Mouse (Mus musculus): Measurements from ENCODE around the gene Nacad.

Nacad gene

DNA sequence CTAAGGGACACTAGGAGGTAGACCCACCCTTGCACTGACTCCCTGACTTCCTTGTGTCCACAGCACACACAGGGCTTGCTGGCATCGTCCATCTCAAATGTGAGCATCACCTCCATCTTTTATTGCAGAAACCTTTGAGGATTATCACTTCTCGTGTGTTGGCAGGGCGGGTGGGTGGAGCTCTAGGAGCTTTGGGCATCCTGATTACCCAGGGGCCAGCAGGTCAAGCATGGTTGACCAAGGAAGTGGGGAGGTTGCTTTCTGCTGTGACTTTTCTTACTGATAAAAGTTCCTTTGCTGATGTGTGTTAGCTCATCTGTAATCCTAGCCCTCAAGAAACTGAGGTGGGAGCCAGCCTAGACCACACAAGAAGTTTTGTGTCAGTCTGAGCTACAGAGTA is 29.7 kb downstream of the Nacad start:
- DNase-seq, result no peak

DNA sequence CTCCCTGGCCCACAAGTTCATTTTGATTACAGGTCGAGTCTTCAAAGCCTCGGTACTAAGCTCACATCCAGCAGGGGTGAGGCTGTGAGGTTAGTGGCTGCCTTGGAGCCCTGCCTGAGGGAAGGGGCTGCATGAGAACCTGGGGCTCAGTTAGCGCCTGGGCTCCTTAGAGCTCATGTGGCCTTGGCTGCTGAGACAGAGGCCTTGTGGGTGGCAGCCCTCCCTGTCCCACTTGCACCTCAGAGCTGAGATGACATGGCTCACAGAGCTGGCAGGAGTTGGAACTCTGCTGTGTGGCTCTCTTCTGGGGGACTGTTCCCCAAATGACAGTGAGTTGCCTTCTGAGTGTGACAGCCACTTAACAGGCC is 36.5 kb downstream of the Nacad start:
- no peak for DNase-seq

DNA sequence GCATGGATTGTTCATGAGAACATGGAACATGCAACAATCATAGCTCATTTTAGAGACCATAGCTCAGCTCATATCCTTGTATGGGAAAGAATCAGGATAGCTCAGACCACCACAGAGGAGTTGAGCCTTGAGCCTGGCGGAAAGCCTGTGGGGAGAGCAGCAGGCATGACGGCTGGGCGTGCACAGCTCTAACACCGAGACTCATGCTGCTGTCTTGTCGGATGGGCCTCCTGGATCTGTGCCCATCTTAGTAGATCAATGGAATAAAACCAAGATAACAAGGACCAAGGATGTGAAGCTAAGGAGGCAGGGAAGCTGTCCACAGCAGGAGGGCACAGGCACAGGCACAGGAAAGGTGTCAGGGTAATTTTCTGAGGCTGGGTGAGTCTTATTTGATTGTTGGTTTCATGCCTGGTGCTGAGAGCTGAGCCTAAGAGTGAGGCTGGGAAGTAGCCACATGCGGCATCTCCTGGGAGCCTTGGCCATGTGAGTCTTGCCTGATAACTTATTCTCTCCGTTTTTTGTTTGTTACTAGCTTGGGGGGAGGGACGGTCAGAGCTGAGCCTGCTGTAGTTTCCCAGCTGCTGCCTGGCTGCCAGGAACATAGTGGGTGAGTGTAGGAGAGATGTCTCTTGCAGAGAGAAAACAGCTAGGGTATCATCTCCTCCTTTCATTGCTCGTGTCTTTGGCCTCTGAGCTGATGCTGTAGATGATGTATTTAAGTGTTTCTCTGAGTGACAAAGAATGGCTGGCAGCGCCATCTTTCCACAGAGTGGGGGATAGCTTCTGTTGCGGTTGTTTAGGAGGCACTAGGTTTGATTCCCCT is 37.1 kb downstream of the Nacad start:
- peak; percentile 12 for DNase-seq

DNA sequence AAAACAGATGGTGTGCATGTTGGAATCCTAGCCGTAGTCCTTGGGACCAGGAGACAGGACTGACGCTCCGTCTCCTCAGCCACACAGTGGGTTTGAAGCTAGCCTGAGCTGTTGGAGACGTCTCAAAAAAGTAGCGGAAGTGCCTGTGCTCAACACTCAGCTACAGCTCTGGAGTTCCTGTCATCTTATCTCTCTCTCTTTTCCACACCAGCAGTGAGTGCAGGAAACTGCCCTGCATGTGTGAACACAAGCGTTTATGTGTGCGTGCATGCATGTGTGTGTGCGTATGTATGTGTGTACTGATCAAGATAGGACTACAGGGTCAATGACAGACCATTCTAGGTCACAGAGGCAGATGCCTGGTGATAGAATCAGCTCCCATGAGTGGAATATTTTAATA is 37.9 kb downstream of the Nacad start:
- no peak for DNase-seq

DNA sequence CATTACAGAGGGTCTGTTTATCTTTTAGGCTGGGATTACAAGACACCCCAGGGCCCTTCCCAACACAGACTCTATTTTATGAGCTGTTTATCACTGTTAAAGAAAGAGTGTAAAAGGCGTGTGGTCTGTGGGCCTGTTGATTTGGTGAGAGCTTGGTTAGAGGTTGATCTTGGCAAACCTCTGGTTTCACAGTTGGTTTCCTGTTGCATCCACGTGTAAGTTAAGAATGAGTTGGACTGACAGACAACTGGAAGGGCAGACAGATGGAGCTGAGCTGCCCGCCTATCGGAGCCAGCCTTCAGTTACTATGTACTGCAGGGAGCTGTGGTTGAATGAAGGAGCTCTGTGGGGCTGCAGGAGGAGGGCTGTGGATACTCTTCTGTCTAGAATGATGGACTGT is 39.4 kb downstream of the Nacad start:
- DNase-seq, result no peak

DNA sequence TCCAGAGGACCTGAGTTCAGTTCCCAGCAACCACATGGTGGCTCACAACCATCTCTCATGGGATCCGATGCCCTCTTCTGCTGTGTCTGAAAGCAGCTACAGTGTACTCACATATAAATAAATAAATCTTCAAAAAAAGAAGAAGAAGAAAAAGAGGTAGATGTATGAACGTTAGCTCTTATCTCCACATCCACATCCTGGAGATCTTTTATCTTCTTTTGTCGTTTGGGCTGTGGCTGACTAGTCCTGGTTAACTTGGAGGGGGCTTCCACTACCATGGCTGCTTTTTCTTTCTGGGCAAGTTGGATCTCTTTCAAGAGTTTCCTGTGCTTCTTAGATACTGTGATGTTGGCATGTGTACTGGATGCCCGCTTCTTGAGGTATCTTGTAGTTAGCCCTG is 42.7 kb downstream of the Nacad start:
- DNase-seq, result no peak

DNA sequence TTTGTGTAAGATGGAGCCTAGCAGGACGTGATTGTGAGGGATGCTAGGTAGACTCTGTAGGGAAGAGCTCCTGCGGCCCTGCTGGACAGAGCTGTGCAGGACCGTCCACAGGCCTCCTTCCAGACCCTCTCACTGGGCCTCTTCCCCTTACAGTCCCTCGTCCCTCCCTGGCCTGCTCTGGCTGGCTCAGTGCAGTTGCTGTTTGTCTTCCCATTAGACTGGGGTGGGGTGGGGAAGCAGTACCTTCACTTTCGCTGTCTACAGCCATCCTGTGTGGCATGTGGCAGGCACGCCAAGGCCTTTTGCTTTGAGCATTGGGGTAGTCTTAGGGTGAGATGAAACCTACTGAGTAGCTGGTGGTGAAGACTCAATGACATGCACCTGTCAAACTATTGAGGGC is 43.5 kb downstream of the Nacad start:
- DNase-seq, result no peak

DNA sequence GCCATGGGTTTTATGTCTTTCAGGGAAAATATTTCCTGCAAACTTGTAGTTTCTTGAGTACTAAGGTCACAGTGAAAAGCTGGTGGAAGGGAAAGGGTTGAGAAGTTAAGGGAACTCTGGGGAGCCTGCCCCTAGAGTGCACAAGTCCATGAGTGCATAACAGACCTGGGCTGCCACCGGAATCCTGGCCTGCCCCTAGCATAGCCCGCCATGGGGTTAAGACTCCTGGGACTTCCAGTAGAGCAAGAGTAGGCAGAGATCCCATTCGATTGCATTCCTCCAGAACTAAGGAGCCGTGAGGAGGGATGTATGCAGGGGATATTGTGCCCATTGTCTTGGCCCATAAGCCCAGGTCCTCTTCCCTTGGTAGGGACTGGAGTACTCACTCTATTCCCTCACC is 44.4 kb downstream of the Nacad start:
- no peak for DNase-seq

DNA sequence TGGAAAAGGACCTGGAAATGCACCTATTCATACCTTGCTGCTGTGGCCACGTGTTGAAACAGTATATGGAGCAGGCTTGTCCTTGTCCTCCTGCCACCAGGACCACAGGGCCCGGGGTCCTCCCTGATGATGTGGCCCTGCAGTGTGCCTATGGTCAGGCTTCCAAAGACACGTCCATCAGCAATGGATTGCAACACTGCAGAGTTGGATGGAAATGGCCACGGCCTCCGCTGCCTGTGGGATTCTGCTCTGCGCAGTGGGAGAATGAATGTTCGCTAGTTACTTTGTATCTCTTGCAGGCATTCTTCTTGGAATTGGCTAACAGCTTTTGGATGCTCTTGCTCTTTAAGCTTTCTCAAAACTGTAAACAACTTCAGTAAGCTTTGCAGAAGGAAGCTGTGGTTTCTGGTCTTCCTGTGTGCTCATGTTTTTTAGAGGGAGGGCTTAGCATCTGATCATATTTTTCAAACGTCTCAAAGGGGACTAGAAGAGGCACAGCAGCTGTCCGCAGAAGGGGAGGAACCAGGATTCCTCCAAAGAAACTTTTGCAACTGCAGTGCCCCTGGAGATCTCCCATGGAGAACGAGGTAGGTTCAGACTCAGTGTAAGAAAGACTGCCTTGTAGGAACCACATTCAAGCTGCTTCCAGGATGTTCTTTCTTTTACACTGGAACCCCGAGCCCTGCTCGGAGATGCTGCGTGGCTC is 45.0 kb downstream of the Nacad start:
- peak; percentile 47 for DNase-seq

DNA sequence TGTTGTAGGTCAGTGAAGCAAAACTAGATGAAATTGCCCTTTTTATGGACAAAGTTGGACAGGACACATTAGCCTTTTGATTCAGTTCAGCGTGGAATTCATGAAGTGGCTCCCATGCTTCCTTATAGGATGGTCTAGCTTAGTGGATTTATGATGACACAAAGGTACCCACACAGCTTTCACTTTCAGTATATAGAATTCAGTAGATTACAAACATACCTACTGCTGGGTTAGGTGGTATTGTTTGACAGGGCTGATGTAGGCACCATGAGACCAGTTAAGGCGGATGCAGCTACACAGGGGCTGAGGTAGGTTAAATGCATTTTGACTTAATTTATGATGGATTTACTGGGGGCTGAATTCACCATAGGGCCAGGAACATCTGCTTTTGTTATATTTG is 45.9 kb downstream of the Nacad start:
- DNase-seq, result no peak

DNA sequence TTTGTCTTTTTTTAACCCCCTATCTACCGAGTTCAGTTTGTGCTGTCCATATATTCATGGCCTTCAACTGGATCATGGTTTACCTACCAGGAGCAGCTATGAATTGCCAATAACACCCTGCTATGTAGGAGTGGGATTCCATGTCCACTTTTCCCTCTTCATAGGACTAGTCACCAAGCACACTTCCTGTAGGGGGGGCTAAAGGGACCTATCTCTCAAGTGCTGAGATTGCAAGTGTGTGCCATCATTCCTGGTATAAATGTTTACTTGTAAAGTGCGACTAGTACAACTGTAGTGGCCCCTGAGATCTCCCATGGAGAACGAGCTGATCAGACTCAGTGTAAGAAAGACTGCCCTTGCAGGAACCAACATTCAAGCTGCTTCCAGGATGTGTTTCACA is 47.6 kb downstream of the Nacad start:
- DNase-seq, result no peak

DNA sequence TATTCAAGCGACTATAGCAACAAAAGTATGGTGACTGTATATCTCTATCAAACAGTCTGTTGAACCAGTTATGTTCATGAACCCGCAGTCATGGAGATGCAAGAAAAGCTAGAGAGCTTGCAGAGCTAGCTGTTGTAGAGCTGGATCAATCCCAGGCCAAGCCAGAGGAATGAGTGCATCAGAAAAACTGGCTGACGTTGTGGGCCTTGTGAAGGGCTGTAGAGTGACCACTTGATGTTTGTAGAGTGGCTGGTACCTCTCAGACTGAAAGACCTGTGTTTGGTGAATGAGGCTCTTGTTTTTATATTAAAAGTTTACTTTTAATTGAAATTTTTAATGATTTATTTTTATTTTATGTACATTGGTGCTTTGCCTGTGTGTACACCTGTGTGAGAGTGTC is 55.7 kb downstream of the Nacad start:
- no peak for DNase-seq

DNA sequence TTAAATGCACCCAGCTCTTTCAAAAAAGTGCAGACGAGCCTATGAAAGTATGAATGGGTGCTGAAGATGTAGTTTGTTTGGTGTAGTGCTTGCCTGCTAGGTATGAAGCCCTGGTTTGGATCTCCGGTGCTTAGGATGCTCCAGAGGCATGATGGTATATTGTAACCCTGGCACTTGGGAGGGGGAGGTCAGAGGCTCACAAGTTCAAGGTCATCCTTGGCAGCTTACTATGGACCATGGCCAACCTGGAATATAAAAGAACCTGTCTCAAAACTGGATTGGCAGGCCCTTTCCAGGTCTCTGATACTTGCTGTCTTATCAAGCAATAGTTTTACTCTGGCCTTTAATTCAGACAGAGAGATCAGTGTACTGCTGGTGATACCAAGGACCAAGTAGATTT is 56.1 kb downstream of the Nacad start:
- DNase-seq, result no peak

All from kidney, postnatal 14 days (tissue).